Mouse (Mus musculus): ENCODE results near the gene Zfp423. TPM values are rescaled to one million over a fixed set of nuclear protein-coding genes. Genes with fewer than 3 reads are reported as not detected.

Zfp423 gene
- polyA plus RNA-seq, 1 experiment from 2014 or later, result 23.1 TPM

DNA sequence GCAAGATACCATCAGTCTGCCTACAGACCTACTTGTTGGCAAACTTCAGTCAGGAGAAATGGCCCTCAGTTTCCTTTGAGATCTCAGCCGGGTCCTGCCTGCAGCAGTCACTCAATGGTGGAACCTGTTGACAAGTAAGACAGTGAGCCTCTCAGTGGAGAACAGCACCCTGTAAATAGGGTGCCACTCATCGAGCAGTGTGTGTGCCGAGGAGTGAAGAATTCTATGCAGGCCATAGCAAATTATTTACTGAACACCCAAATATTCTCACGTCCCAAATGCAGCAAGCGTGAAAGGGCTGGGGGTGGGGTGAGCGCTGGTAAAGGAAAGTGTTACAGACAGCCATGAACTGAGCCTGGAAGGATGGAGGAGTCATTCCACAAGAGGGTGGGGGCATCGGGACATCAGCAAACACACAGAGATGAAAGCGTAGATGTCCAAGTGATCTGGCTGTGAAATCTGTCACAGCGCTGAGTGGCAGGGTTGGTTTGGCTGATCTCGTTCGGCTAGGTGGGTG is 323.1 kb downstream of the Zfp423 start:
- Histone ChIP-seq H3K27me3 (replicated peaks; ENCODE audit: control insufficient read depth, insufficient read depth, low read length) (no peaks in the 10 kb centered on the region), H3K4me2 (ENCODE audit: low read depth, low read length) (no peak overlapping the region), H3K4me3 (ENCODE audit: low read depth, low read length) (no peak overlapping the region), H3K4me1 (ENCODE audit: control insufficient read depth, insufficient read depth, low read length) (no peaks in the 10 kb centered on the region), H3K36me3 (ENCODE audit: control insufficient read depth, insufficient read depth, low read length) (no peaks in the 10 kb centered on the region), H3K9me3 (ENCODE audit: control insufficient read depth, low read length) (no peaks in the 10 kb centered on the region), H3K9ac (ENCODE audit: low read depth, low read length) (no peak overlapping the region), H3K27ac (replicated peaks; ENCODE audit: low read depth, low read length) (no peak overlapping the region)
- 74% methylated on average over 11 of the region's 11 CpGs for WGBS
- no peak for DNase-seq (ENCODE audit: low spot score)
- no peak for ATAC-seq (ENCODE audit: low read depth)

GRCm38 (mm10) chr8:87631776-87632175 is 327.6 kb downstream of the Zfp423 start:
- 84% methylated on average over 7 of the region's 7 CpGs for WGBS
- no peak overlapping the region for H3K4me2 ChIP-seq (ENCODE audit: low read depth, low read length)

DNA sequence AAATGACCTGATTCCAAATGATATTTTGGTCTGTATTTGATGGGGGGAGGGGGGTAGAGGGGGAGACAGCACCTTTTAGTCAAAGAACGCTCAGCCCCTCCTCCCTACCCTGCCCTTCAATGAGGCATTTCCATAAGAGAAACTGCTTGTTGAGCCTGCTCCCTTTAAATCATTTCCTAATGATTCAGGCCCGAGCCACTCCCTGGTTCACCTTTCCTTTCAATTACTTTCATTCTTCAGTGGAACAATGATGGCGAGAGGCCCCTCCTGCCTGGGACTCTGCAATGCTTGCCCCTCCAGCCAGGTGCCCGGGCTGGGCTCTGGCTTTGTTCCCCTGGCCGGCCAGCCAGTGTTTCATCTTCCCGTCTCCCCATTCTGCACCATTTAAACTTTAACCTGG is 329.7 kb downstream of the Zfp423 start:
- ATAC-seq (ENCODE audit: low read depth), result no peak
- no peak overlapping the region for H3K4me2 ChIP-seq (ENCODE audit: low read depth, low read length)

More at GRCm38 (mm10) chr8:87631776-87632175, 327.6 kb downstream of the Zfp423 start:
- H3K27ac ChIP-seq (replicated peaks; ENCODE audit: low read depth, low read length), result no peak overlapping the region
- no peaks in the 10 kb centered on the region for H3K36me3 ChIP-seq (ENCODE audit: control insufficient read depth, insufficient read depth, low read length)
- H3K9ac ChIP-seq (ENCODE audit: low read depth, low read length), result no peak overlapping the region
- no peak for ATAC-seq (ENCODE audit: low read depth)
- H3K4me1 ChIP-seq (ENCODE audit: control insufficient read depth, insufficient read depth, low read length), result no peaks in the 10 kb centered on the region
- DNase-seq (ENCODE audit: low spot score), result no peak
- no peaks in the 10 kb centered on the region for H3K9me3 ChIP-seq (ENCODE audit: control insufficient read depth, low read length)
- H3K27me3 ChIP-seq (replicated peaks; ENCODE audit: control insufficient read depth, insufficient read depth, low read length), result no peaks in the 10 kb centered on the region
- no peak overlapping the region for H3K4me3 ChIP-seq (ENCODE audit: low read depth, low read length)

GRCm38 (mm10) chr8:87621181-87621580 is 338.2 kb downstream of the Zfp423 start:
- Histone ChIP-seq H3K36me3 (ENCODE audit: control insufficient read depth, insufficient read depth, low read length) (no peaks in the 10 kb centered on the region), H3K4me1 (ENCODE audit: control insufficient read depth, insufficient read depth, low read length) (no peaks in the 10 kb centered on the region), H3K4me3 (ENCODE audit: low read depth, low read length) (no peak overlapping the region), H3K27ac (replicated peaks; ENCODE audit: low read depth, low read length) (no peak overlapping the region), H3K9ac (ENCODE audit: low read depth, low read length) (no peak overlapping the region), H3K9me3 (ENCODE audit: control insufficient read depth, low read length) (no peaks in the 10 kb centered on the region), H3K27me3 (replicated peaks; ENCODE audit: control insufficient read depth, insufficient read depth, low read length) (no peaks in the 10 kb centered on the region), H3K4me2 (ENCODE audit: low read depth, low read length) (no peak overlapping the region)
- no peak for DNase-seq (ENCODE audit: low spot score)
- ATAC-seq (ENCODE audit: low read depth), result no peak
- 89% methylated on average over 10 of the region's 12 CpGs for WGBS

More for the DNA sequence above, 329.7 kb downstream of the Zfp423 start:
- H3K9ac ChIP-seq (ENCODE audit: low read depth, low read length), result no peak overlapping the region
- H3K9me3 ChIP-seq (ENCODE audit: control insufficient read depth, low read length), result no peaks in the 10 kb centered on the region
- no peak overlapping the region for H3K4me3 ChIP-seq (ENCODE audit: low read depth, low read length)
- WGBS, result 40% methylated on average over 6 of the region's 6 CpGs
- H3K27ac ChIP-seq (replicated peaks; ENCODE audit: low read depth, low read length), result no peak overlapping the region
- no peaks in the 10 kb centered on the region for H3K4me1 ChIP-seq (ENCODE audit: control insufficient read depth, insufficient read depth, low read length)
- no peak for DNase-seq (ENCODE audit: low spot score)
- no peaks in the 10 kb centered on the region for H3K36me3 ChIP-seq (ENCODE audit: control insufficient read depth, insufficient read depth, low read length)
- H3K27me3 ChIP-seq (replicated peaks; ENCODE audit: control insufficient read depth, insufficient read depth, low read length), result no peaks in the 10 kb centered on the region

GRCm38 (mm10) chr8:87620225-87620624 is 339.2 kb downstream of the Zfp423 start:
- no peak for DNase-seq (ENCODE audit: low spot score)
- WGBS, result 68% methylated on average over 6 of the region's 6 CpGs
- Histone ChIP-seq H3K9me3 (ENCODE audit: control insufficient read depth, low read length) (no peaks in the 10 kb centered on the region), H3K27me3 (replicated peaks; ENCODE audit: control insufficient read depth, insufficient read depth, low read length) (no peaks in the 10 kb centered on the region), H3K4me1 (ENCODE audit: control insufficient read depth, insufficient read depth, low read length) (no peaks in the 10 kb centered on the region), H3K27ac (replicated peaks; ENCODE audit: low read depth, low read length) (no peak overlapping the region), H3K36me3 (ENCODE audit: control insufficient read depth, insufficient read depth, low read length) (no peaks in the 10 kb centered on the region), H3K4me3 (ENCODE audit: low read depth, low read length) (no peak overlapping the region), H3K9ac (ENCODE audit: low read depth, low read length) (no peak overlapping the region), H3K4me2 (ENCODE audit: low read depth, low read length) (no peak overlapping the region)
- ATAC-seq (ENCODE audit: low read depth), result no peak

DNA sequence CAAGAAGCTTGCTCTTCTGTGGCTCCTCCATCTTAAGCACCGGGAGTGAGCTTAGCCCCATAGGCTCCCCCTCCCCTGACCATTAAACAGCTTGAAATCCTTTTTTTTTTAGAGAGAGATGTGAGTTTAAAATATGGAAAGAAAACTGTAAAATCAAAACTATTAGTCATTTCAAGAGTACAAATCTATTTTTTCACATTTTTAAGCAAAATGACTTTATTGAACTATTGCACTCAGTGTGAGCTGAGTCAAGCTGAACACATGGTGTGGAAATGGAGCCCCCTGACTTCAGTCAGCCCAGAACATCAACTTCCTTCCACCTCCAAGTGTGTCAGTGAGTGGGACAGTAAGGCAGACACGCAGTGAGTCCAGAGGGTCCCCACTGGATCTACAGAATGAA is 339.9 kb downstream of the Zfp423 start:
- Histone ChIP-seq H3K9me3 (ENCODE audit: control insufficient read depth, low read length) (no peaks in the 10 kb centered on the region), H3K27ac (replicated peaks; ENCODE audit: low read depth, low read length) (no peak overlapping the region), H3K4me1 (ENCODE audit: control insufficient read depth, insufficient read depth, low read length) (no peaks in the 10 kb centered on the region), H3K9ac (ENCODE audit: low read depth, low read length) (no peak overlapping the region), H3K36me3 (ENCODE audit: control insufficient read depth, insufficient read depth, low read length) (no peaks in the 10 kb centered on the region), H3K27me3 (replicated peaks; ENCODE audit: control insufficient read depth, insufficient read depth, low read length) (no peaks in the 10 kb centered on the region), H3K4me3 (ENCODE audit: low read depth, low read length) (no peak overlapping the region), H3K4me2 (ENCODE audit: low read depth, low read length) (no peak overlapping the region)
- no peak for DNase-seq (ENCODE audit: low spot score)
- no peak for ATAC-seq (ENCODE audit: low read depth)
- WGBS, result 76% methylated on average over 2 of the region's 2 CpGs

DNA sequence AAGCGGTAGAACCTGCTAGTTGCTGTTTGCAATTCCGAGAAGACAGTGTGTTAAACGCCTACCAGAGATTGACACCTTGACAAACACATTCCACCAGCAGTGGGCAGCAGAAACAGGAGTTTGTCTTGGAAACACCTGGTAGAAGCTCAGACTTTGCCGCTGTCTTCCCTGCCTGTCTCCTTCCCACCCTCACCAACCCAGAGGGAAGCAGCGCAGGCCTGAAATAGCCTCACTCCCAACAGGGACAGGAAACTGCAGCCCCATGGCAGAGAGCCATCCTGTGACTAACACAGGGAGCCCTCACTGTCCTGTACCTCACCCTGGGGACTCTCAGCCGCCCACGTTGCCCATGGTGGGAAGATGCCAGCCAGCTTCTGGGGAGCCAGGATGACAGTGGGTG is 340.3 kb downstream of the Zfp423 start:
- Histone ChIP-seq H3K36me3 (ENCODE audit: control insufficient read depth, insufficient read depth, low read length) (no peaks in the 10 kb centered on the region), H3K4me1 (ENCODE audit: control insufficient read depth, insufficient read depth, low read length) (no peaks in the 10 kb centered on the region), H3K4me3 (ENCODE audit: low read depth, low read length) (no peak overlapping the region), H3K4me2 (ENCODE audit: low read depth, low read length) (no peak overlapping the region), H3K27ac (replicated peaks; ENCODE audit: low read depth, low read length) (no peak overlapping the region), H3K9ac (ENCODE audit: low read depth, low read length) (no peak overlapping the region), H3K27me3 (replicated peaks; ENCODE audit: control insufficient read depth, insufficient read depth, low read length) (no peaks in the 10 kb centered on the region), H3K9me3 (ENCODE audit: control insufficient read depth, low read length) (no peaks in the 10 kb centered on the region)
- WGBS, result 49% methylated on average over 7 of the region's 7 CpGs
- ATAC-seq (ENCODE audit: low read depth) (no peak), DNase-seq (ENCODE audit: low spot score) (peak; percentile 12)

DNA sequence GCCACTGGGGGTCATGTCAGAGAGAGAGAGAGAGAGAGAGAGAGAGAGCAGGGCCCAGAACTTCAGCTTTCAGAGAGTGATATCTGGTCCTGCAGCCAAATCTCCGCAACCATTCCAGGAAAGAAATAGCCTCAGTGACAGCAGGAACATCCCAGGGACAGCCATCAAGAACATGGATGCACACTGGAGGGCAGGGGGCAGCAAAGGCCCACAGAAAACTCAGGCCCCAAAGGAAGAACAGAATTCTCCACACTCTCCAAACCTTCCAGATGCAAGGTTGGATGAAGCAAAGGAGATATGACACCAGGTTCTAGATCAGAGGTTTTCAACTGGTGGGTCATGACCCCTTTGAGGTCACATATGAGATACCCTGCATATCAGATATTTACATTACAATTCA is 345.7 kb downstream of the Zfp423 start:
- WGBS, result 86% methylated on average over 1 of the region's 1 CpGs
- no peak for ATAC-seq (ENCODE audit: low read depth)
- no peaks in the 10 kb centered on the region for H3K9me3 ChIP-seq (ENCODE audit: control insufficient read depth, low read length)
- no peak overlapping the region for H3K4me3 ChIP-seq (ENCODE audit: low read depth, low read length)
- no peak overlapping the region for H3K27ac ChIP-seq (replicated peaks; ENCODE audit: low read depth, low read length)
- H3K36me3 ChIP-seq (ENCODE audit: control insufficient read depth, insufficient read depth, low read length), result no peaks in the 10 kb centered on the region
- no peak overlapping the region for H3K9ac ChIP-seq (ENCODE audit: low read depth, low read length)
- no peaks in the 10 kb centered on the region for H3K4me1 ChIP-seq (ENCODE audit: control insufficient read depth, insufficient read depth, low read length)
- H3K27me3 ChIP-seq (replicated peaks; ENCODE audit: control insufficient read depth, insufficient read depth, low read length), result no peaks in the 10 kb centered on the region
- DNase-seq (ENCODE audit: low spot score), result no peak
- H3K4me2 ChIP-seq (ENCODE audit: low read depth, low read length), result no peak overlapping the region
